Mouse (Mus musculus) left cerebral cortex, adult 2 months (tissue): ENCODE data around the gene Crygd. TPM values are rescaled to one million over a fixed set of nuclear protein-coding genes. Genes with fewer than 3 reads are reported as not detected.
"Not testable (repeated sequence)": the region's sequence is repeated elsewhere in the genome, so short reads cannot be mapped to it uniquely, and the experiment has no call there.

Experiments
- DNase-seq, 2 experiments: peaks; one replicate each; pipeline ENCODE4 v3.0.0; 2021 to 2022; ENCODE audit warnings: low spot score in 2 of 2, mixed read lengths in 1 of 2; ENCODE audit errors: extremely low spot score in 1 of 2
- H3K27ac ChIP-seq: fragments of 200-600 bp; 2 replicates; pipeline ENCODE4 v1.8.1; 2022
- H3K4me3 ChIP-seq: fragments of 200-600 bp; 2 replicates; pipeline ENCODE4 v1.8.1; 2022
- CTCF ChIP-seq: fragments of 200-600 bp; IDR thresholded peaks from 2 replicates; pipeline ENCODE4 v1.8.1; 2022; ENCODE audit warnings: antibody characterized with exemption, mild to moderate bottlenecking, moderate library complexity
- intact Hi-C: fragments of 180-260 bp; cut with DNase I; formaldehyde crosslinking; loops from one replicate; pipeline ENCODE4 v1.15.1; 2025
- total RNA-seq, 2 experiments: library from RNA; stranded (reverse); gene quantifications; 2 replicates each; pipeline ENCODE4 v1.2.3; 2021

Crygd gene
- total RNA-seq, 2 experiments from 2014 or later = not detected

DNA sequence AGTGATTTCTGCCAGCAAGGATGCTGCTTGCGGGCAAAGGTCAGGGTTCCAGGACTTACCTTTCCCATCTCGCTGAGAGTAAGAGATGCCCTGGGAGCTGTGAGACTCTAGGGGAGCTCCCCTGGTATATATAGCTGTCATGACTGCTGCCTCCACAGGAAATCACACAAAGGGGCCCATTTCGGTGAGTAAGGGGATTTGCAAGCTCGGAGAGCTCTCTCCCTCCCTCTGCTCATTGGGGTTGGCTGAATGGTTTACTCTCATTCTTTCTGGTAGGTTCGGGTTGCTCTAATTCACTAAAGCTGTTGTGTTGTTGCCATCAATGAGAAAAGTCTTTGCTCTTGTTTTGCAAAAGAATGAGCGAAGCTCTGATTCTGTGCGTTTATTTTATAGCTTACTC lies 18.9 kb upstream of the Crygd start, which contains the start of gene Crygb:
Crygb (minus strand) TSS at position 101 of the 400 bp plus-strand sequence.
- DNase-seq = no peak
- H3K4me3 ChIP-seq = no peak within 1 kb of the TSS
- no peak for TF ChIP-seq CTCF
- H3K27ac ChIP-seq = no peak within 1 kb of the TSS
- intact Hi-C loops = no loop called here

DNA sequence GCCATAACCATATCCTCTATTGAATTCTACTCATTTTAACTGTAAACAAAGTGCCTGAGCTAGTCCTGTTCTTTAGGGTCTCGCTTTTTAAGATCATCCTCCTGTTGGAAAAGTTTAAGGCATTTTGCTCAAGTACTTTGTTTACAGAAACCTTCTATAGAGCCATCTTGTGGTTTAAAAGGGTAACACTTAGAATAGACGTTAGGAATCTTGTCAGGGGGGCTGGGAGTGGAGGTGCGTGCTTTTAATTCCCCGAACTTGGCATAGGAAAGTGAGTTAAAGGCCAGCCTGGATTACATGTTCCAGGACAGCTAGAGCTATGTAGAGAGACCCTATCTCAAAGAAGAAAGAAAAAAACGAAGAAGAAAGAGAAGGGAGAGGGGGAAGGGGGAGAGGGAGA lies 12.4 kb upstream of the Crygd start:
- intact Hi-C loops = loop anchor here (2.0 to 10.0 kb wide), 2 partner anchors 29 to 1421 kb away; no protein-coding TSS in a partner anchor
- H3K4me3 ChIP-seq = no peak overlapping the region
- H3K27ac ChIP-seq = no peak overlapping the region
- no peak for DNase-seq
- TF ChIP-seq CTCF = peak; percentile 52

DNA sequence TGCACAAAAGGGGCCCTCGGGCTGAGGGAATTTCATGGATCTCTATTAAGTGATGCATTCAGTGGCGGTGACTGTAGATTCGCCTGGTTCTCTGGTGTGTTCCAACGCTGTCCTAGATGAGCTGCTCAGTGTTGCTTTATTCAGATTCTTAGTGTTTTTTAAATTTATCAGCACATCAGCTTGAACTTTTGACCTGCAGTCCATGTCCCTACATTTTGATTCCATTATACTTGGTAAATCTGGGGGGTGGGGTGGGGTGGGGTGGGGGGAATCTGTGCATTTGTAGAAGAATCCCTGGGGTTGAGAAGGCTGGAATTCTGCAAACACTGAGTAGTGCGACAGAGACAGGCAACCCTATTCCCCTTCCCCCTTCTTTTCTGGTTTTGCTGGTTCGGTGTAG lies 10.3 kb upstream of the Crygd start, which contains the start of gene Crygc:
Crygc (minus strand) TSS at position 101 of the 400 bp plus-strand sequence.
- no peak within 1 kb of the TSS for H3K4me3 ChIP-seq
- no peak within 1 kb of the TSS for H3K27ac ChIP-seq
- TF ChIP-seq CTCF = no peak
- intact Hi-C loops = loop anchor here (10.0 kb wide), 1 partner anchor 1419 kb away; no protein-coding TSS in a partner anchor
- no peak for DNase-seq

DNA sequence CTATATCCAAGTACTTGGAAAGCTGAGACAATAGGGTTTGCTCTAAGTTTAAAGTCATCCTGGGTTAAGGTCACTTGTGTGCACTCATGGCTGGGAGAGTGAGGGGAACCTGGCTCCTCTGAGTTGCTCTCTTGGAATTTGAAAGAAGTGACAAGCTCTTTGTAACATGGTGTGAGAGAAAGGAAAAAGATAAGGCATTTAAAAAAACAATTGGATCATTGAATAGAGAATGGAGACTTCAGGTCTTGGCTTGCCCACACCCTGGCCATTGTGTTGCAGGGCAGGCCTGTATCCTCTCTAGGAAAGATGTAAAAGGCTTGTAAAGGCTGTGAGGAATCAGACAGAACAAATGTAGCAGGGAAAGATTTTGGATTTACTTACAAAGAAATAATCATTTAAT lies 4.6 kb upstream of the Crygd start:
- no peak for TF ChIP-seq CTCF
- no peak for DNase-seq
- intact Hi-C loops = no loop called here
- Histone ChIP-seq H3K27ac (no peak overlapping the region), H3K4me3 (no peak overlapping the region)

- Histone ChIP-seq H3K27ac (no peak overlapping the region), H3K4me3 (no peak overlapping the region)
- intact Hi-C loops = no loop called here
- no peak for TF ChIP-seq CTCF
- no peak for DNase-seq
Observed at GRCm38 (mm10) chr1:65064201-65064600, 949 bp upstream of the Crygd start.

DNA sequence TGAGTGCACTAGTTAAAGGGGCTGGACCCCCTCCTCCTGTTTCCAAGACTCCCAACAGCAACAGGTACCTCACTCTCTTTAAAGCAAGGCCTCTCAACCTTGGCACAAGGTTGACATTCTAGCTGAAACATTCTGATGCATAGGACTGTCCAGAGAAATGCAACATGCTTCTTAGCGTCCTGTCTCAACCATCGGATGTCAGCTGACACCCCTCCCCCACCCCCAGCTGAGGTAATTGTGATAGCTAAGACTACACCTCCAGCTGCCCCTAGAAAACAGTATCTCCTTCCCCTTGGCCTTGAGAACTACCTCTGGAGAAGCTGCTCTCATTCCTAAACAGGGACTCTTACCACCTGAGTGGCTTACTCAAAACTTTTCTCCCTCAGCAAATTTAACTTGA lies 11.1 kb downstream of the Crygd start:
- no peak for DNase-seq
- Histone ChIP-seq H3K4me3 (no peak overlapping the region), H3K27ac (no peak overlapping the region)
- no peak for TF ChIP-seq CTCF
- intact Hi-C loops = no loop called here

GRCm38 (mm10) chr1:65051696-65052095 lies 11.6 kb downstream of the Crygd start:
- H3K27ac ChIP-seq = no peak overlapping the region
- DNase-seq = no peak
- H3K4me3 ChIP-seq = no peak overlapping the region
- TF ChIP-seq CTCF = no peak
- intact Hi-C loops = no loop called here

- H3K27ac ChIP-seq, DNase-seq, intact Hi-C loops, H3K4me3 ChIP-seq: not testable (repeated sequence)
Observed at GRCm38 (mm10) chr1:65050952-65051351, 12.3 kb downstream of the Crygd start, which contains the start of gene Cryge. Gene Cryge, minus strand, starts transcription at chr1:65051149.

DNA sequence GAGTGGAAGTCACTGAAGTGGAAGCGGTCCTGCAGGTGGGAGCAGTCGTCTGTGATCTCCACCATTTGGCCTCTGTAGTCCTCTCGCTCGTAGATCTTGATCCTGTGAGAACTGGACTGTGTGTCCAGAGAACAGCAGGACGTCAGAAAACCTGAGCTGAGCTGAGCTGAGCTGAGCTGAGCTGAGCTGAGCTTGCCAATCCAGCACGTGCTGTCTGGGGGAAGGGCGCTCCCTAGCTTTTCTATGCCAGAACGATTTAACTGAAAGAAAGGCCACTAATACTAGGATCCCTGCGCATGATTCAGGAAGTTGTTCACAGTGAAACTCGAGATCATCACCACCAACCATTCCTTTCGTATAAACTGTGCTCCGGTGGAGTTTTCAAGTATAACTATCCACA lies 14.5 kb downstream of the Crygd start:
- no peak for TF ChIP-seq CTCF
- peak; percentile 16 to 20 for DNase-seq
- Histone ChIP-seq H3K27ac (no peak overlapping the region), H3K4me3 (no peak overlapping the region)
- intact Hi-C loops = no loop called here

DNA sequence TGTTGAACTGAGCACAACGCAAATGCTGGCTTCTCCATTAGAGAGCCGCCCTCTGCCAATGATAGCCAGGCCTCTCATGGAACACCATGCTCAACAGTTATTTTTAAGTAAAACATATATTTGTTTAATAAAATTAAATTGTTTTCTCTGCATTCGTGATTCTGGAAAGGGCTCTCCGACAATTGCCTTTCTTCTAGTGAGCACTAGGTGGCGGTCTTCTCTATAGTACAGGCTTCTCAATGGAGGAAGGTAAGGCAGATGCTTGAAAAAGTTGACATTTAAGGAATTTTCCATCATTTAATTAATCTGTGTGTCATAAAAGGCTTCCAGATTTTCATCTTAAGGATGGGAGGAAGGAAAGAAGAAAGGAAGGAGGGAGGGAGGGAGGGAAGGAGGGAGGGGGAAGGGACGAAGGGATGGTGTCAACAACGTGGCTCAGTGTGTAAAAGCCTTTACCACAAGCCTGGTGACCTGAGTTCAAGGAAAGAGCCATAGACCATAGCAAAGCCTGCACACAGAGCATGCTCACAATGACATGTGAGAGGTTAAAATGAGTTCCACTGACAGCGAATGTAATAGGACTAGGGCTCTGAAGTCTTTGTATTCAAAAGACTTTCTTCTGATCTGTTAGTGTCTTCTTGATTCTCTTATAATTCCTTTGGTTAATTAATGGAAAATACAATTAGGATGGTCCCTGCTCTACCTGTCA lies 16.7 kb downstream of the Crygd start:
- DNase-seq = peak in 1 of 2 experiments; percentile 22
- Histone ChIP-seq H3K27ac (no peak overlapping the region), H3K4me3 (no peak overlapping the region)
- peak; percentile 80 for TF ChIP-seq CTCF
- intact Hi-C loops = loop anchor here (2.0 kb wide), 2 partner anchors 28 to 132 kb away; no protein-coding TSS in a partner anchor

DNA sequence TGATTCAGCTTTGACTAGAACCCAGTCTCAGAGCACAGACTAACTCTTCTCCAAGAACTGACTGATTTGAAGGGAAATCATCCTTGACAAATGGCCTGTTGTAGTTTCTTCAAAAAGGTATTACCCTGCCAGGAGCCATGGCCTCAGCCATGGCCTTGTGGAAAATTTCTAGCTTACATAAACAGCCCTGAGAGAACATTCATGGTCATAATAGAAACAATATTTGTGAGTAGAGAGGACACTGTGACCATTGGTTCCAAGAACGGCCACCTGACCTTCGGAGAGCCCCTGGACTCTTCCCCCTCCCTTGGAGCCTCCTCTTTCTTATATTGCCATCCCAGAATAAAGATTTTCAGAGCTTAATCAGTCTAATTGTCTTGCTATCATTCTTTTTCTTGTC lies 19.8 kb downstream of the Crygd start:
- no peak overlapping the region for H3K4me3 ChIP-seq
- intact Hi-C loops = no loop called here
- TF ChIP-seq CTCF = no peak

GRCm38 (mm10) chr1:65041837-65042236 lies 21.4 kb downstream of the Crygd start:
- intact Hi-C loops = no loop called here
- Histone ChIP-seq H3K4me3 (no peak overlapping the region), H3K27ac (no peak overlapping the region)
- no peak for DNase-seq
- TF ChIP-seq CTCF = no peak

More for the DNA sequence above, 19.8 kb downstream of the Crygd start:
- H3K27ac ChIP-seq = no peak overlapping the region
- no peak for DNase-seq

DNA sequence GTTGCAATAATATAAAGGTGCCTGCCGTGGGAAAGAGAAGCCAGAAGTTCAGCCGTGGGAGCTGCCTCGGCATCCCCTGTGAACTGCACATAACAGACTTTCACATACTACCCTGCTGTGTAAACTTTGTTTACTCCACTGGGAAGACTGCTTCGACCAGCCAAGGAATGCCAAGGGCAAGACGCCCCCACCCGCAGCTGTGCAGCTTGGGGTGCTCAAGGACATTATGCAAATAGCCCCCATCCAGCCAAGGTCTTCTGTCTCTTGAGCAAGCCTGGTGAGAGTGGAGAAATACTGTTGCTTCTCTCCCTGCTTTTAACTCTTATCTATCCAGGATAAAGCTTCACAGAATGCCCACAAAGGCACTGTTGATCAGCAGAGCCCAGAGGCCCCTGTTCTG lies 22.4 kb downstream of the Crygd start:
- H3K4me3 ChIP-seq = no peak overlapping the region
- no peak overlapping the region for H3K27ac ChIP-seq
- DNase-seq = no peak
- intact Hi-C loops = no loop called here
- no peak for TF ChIP-seq CTCF
